Comparison of ENCODE assay signal across 1 mouse cellular context in the genomic region with DNA sequence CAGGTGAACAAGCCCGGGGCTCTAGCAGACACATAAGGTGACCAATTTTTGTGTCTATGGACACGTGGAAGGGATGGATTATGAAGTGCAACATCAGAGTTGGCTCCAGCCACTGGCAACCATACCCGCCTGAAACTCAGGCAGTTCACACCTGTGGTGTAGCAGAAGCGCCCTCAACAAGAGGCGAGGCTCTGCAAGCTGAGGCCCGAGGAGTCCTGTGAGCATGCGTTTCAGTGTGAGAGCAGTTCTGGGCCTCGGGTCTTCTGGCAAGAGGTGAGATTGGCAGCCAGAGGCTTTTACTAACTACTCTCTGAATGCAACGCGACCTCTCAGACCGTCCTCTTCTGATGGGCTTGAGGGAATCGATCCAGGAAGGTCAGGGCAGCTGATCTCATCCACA.
TF ChIP-seq lines count a peak whose summit lies in the region.

No protein-coding gene starts in this region.

TF ChIP-seq in CH12.LX, 34 proteins besides CTCF, POLR2A, EP300 and RAD21:
- TF ChIP-seq E2F4 (IDR thresholded peaks at IDR 0.05; ENCODE audit: insufficient replicate concordance, low read depth, low read length) (no peak), UBTF (IDR thresholded peaks at IDR 0.05; ENCODE audit: low read depth, low read length) (0 out of 2 replicates have a peak, but pooled peaks have one; percentile 2), NRF1 (IDR thresholded peaks at IDR 0.05; ENCODE audit: low read depth, low read length) (peak; percentile 58), USF1 (IDR thresholded peaks at IDR 0.05; ENCODE audit: low read depth, low read length) (no peak), SMC3 (IDR thresholded peaks at IDR 0.05; ENCODE audit: low read depth, low read length) (no peak), MAZ (IDR thresholded peaks at IDR 0.05; ENCODE audit: low read depth, low read length) (no peak), MAX (IDR thresholded peaks at IDR 0.05; ENCODE audit: low read length) (peak; percentile 93), ZMIZ1 (IDR thresholded peaks at IDR 0.05; ENCODE audit: low read depth, low read length) (0 out of 2 replicates have a peak, but pooled peaks have one; percentile 20), MAFK (IDR thresholded peaks at IDR 0.05; ENCODE audit: insufficient replicate concordance, low read length) (no peak), NELFE (IDR thresholded peaks at IDR 0.05; ENCODE audit: low read depth, low read length) (0 out of 2 replicates have a peak, but pooled peaks have one; percentile 12), GABPA (IDR thresholded peaks at IDR 0.05; ENCODE audit: insufficient replicate concordance, low read depth, low read length) (no peak)
TF ChIP-seq in CH12.LX: peak in this region for 5.
